Mouse (Mus musculus): Measurements from ENCODE around the gene Hes6.

GRCm38 (mm10) chr1:91446060-91446459 lies 32.2 kb upstream of the Hes6 start:
- TF ChIP-seq CTCF (IDR thresholded peaks at IDR 0.05; ENCODE audit: borderline replicate concordance, control insufficient read depth, extremely low read depth, insufficient read depth, low read length, poor library complexity) (no peak), POLR2A (IDR thresholded peaks at IDR 0.05; ENCODE audit: control insufficient read depth, extremely low read depth, insufficient read depth, low read length, poor library complexity) (no peak)
